Mouse (Mus musculus): ENCODE data around the gene Timm10.
"Not testable (repeated sequence)": the region's sequence is repeated elsewhere in the genome, so short reads cannot be mapped to it uniquely, and the experiment has no call there.

The Timm10 gene

DNA sequence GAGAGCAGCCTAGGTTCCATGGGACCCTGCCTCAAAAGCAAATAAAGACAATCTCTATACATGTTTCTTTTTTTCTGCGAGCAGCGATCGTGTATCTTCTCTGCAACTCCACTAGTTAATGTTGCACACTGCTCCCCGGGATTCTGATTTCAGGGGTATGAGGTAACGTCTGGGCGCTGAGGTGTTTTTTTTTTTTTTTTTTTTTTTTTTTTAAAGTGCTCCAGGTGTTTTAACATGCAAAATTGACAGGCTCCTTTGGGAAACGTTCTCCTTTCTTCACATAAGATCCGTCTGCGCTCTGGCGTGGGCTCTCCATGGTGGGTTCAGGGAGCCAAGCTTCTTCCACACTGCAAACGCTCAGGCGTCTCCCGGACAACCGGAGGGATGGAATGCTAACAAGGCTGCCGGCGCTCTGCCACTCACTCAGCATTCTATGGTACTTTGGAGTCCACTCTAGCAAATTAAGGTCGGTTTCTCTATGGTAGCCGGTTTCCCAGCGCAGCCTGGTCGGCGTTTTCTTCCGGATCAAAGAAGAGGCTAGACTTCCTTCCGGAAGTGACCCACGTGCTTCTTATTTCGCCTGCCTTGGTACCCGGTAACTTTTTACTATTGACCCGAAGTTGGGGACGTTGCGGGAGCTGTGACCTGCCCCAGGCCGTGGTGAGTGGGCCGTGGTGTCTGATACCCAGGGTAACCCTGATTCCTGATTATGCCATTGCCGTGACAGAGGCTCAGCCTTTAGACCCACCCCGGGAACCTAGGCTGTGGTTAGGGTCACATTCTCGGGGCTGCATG, at the start of gene Timm10:
Gene Timm10, plus strand, starts transcription at position 510 of the 795 bp plus-strand sequence.
- peak; percentile 85 for DNase-seq (ENCODE audit: low read depth)

GRCm38 (mm10) chr2:84777706-84778105, 49.1 kb upstream of the Timm10 start:
- no peak for DNase-seq (ENCODE audit: low read depth)

GRCm38 (mm10) chr2:84779210-84779609, 47.6 kb upstream of the Timm10 start:
- peak; percentile 32 for DNase-seq (ENCODE audit: low read depth)

DNA sequence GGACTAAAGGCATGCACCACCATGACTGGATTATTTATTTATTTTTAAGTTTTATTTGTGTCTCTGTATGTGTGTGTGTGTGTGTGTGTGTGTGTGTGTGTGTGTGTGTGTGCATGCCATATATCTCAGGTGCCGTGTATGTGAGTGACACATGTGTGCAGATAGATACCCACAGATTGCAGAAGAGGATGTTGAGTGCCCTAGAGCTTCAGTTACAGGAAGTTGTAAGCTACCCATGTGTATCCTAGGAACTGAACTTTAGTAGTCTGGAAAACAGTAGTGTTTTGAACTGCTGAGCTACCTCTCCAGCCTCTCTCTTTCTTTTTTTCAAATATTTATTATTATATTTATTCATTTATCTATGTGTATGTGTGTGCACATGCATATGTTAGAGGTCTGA, 43.5 kb upstream of the Timm10 start:
- no peak for DNase-seq (ENCODE audit: low read depth)

DNA sequence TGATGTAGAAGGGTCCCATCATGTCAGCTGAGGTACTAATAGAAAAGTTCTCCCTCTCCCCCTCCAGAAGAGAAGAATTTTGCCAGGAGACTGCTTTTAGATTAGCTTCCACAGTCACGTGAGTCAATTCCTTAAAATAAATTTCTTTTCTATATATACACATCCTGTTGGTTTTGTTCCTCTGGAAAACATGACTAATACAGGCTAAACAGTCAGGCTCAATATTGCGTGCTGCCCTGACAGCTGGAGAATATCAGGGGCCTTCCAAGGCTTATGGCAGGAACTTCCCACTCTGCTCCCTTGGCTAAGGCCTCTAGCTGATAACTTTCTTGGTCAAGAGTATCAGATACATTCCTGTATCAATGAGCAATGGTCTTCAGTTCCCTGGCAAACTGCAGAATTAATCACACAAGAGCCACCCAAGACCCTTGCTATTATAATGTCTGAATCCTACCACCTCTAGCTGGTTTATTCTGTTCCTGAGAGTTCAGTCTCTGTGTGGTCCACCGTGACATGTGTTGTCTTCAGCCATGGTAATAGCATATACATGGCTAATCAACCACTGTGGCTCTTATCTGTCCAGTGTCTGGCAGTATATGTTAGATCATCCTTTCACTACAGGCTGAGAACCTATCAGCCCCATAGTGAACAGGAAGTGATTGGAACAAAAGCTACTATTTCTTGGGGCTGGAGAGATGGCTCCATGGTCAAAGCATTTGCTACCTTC, 42.8 kb upstream of the Timm10 start:
- no peak for DNase-seq (ENCODE audit: low read depth)

DNA sequence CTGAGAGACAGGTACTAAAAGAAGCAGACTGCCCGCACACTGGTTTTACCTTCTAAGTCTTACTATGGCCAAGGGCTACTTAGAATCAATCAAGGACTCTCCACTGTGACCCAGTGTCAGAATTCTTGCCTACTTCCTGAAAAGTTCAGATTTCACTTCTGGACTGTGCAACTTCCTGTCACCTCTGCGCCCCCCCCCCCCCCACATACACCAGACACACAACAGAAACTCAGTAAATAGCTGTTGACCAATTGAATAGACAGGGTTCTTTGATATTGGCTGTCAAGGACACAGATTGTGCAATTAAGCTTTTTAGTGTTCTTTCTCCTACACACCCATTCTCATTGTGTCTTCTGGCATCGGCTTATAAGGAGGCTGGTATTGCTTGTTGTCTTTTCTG, 38.5 kb upstream of the Timm10 start:
- no peak for DNase-seq (ENCODE audit: low read depth)

DNA sequence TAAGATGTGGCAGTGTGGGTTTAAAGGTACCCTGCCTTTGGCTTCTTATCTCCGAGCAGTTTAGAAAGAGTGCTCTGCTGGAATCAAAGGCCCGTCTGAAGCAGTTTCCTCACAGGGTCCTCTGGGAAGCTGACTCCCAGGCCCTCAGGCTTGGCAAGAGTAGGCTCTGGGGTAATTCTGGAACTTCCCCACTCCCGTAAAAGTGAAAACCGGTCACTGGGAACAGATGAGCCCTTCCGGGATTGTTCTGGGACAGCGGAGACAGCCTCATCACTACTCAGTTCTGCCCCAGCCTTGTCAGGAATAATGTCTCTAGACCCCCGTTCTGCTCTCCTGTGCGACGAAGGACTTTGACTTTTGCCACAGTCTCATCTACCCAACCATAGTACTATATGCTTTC, 36.4 kb upstream of the Timm10 start:
- no peak for DNase-seq (ENCODE audit: low read depth)

DNA sequence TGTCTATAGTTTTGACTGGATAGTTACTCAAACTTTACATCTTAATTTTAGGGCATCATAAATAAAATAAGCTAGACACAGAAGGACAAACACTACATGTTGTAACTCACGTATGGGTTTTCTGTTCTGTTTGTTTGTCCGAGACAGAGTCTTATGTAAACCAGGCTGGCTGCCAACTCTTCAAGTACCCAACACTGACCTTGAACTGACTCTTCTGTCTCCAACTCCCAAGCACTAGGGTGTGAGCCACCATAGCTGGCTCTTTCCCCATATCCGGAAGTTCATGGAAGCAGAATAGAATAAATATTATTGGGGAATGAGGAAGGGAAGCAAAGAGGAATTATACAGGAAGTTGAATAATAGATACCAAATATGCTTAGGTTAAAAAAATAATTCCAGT, 34.3 kb upstream of the Timm10 start:
- no peak for DNase-seq (ENCODE audit: low read depth)

DNA sequence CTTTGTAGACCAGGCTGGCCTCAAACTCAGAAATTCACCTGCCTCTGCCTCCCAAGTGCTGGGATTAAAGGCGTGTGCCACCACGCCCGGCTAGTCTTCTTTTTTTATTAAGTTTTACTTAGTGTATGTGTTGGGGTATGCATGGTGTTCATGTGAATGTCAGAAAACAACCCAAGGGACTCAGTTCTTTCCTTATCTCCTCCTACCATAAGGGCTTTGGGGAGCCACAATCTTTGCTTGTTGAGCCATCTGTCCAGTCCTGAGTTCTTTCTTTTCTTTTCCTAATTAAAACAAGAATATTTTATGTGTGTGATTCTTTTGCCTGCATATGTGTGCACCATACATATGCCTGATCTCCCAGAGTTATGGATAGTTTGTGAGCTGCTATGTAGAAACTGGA, 33.6 kb upstream of the Timm10 start:
- DNase-seq (ENCODE audit: low read depth), result no peak

GRCm38 (mm10) chr2:84793871-84794270, 32.9 kb upstream of the Timm10 start:
- DNase-seq (ENCODE audit: low read depth), result no peak

- DNase-seq (ENCODE audit: low read depth), result peak; percentile 85
Observed at GRCm38 (mm10) chr2:84797833-84798492, 28.8 kb upstream of the Timm10 start.

DNA sequence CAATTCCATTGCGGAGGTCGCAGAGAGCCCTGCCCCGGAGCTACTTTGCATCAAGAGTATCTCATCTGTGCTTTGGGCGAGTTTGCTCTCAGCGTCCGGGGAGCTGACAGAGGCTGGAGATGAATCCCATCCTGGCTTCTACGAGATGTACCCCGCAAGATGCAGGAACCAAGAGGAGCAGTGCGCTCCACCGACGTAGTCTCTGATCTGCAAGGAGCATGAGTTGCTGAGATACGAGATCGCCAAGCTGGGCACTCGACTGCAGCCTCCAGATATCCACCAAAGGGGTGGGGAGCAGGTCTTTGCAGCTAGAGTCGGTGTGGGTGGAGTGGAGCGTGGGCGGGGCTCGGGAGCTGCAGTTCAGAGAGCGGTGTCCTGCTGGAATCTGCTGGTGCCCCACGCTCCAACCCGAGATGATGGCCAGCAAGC, 28.3 kb upstream of the Timm10 start, which contains the start of gene Ube2l6:
Gene Ube2l6, plus strand, starts transcription at position 336 of the 429 bp plus-strand sequence.
- peak; percentile 56 for DNase-seq (ENCODE audit: low read depth)

DNA sequence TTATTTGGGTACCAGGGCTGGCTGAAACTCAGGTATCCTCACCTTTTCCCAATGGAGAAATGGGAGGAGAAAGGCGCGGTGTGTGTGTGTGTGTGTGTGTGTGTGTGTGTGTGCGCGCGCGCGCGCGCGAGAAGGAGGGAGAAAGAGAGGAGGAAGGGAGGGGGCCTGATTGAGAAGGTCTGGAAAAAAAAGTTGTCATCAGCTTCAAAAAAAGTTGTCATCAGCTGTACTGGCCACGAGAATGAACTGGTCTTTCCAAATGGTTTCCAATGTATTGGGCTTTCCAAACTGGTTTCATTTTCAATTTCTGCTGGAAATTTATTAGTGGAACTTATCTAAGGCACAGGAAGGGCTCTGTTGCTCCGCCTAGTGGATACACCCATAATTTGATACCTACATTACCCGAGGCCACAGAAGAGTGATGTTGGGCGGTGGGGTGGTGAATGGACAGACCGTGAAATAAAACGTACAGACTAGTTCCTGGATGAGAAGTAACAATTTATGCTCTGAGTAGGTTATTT, 27.7 kb upstream of the Timm10 start:
- DNase-seq (ENCODE audit: low read depth), result peak; percentile 71

- DNase-seq (ENCODE audit: low read depth), result no peak
Observed at GRCm38 (mm10) chr2:84800304-84800703, 26.5 kb upstream of the Timm10 start.

- not testable (repeated sequence) for DNase-seq (ENCODE audit: low read depth)
Observed at GRCm38 (mm10) chr2:84801223-84801622, 25.6 kb upstream of the Timm10 start.

DNA sequence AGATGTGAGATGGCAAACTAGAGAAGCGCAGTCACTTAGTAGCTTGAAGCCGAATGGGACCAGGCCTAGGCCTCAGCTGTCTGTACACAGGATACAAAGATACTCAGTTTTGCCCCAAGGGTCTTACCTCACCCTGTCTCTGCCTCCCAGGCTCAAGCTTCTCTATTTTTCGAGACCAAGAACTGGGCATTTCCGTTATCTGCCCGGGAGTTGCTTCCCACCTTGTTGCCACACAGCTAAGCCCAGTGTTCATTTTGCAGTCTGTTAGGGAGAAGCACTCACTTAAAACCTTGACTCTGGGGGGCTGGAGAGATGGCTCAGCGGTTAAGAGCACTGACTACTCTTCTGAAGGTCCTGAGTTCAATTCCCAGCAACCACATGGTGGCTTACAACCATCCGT, 22.8 kb upstream of the Timm10 start:
- DNase-seq (ENCODE audit: low read depth), result no peak

- DNase-seq (ENCODE audit: low read depth), result no peak
Observed at GRCm38 (mm10) chr2:84806546-84806945, 20.3 kb upstream of the Timm10 start.

GRCm38 (mm10) chr2:84809330-84809729, 17.5 kb upstream of the Timm10 start:
- DNase-seq (ENCODE audit: low read depth), result no peak

GRCm38 (mm10) chr2:84810526-84810885, 16.3 kb upstream of the Timm10 start:
- DNase-seq (ENCODE audit: low read depth), result no peak

GRCm38 (mm10) chr2:84810886-84811577, 15.8 kb upstream of the Timm10 start:
- no peak for DNase-seq (ENCODE audit: low read depth)

GRCm38 (mm10) chr2:84811880-84812279, 14.9 kb upstream of the Timm10 start:
- no peak for DNase-seq (ENCODE audit: low read depth)

- DNase-seq (ENCODE audit: low read depth), result no peak
Observed at GRCm38 (mm10) chr2:84812676-84813075, 14.1 kb upstream of the Timm10 start.

All from c-Kit-positive CD71-negative TER-119-negative erythroid progenitor cells, embryonic 14.5 days (primary cell).